Mouse (Mus musculus) forebrain, postnatal 0 days (tissue): ENCODE measurements around the gene Mfsd9. TPM values are rescaled to one million over a fixed set of nuclear protein-coding genes. Genes with fewer than 3 reads are reported as not detected.
A peak's percentile ranks its signal among the peaks of the same experiment; 100 is the strongest.

Experiments
- ATAC-seq: fragments of 200-750 bp; cut with Nextera tagmentation; 2 replicates; pipeline ENCODE4 v1.8.0; 2017; ENCODE audit warnings: mild to moderate bottlenecking, moderate library complexity
- DNase-seq: peaks from one replicate; pipeline ENCODE4 v3.0.0-alpha.2; 2015
- H3K27ac ChIP-seq: fragments of 300-500 bp; sonication (generic); 2 replicates; pipeline ENCODE4 v1.5.1; 2014; ENCODE audit warnings: low read depth, mild to moderate bottlenecking, antibody characterized with exemption, low read length, moderate library complexity, mixed read lengths
- H3K27me3 ChIP-seq: fragments of 300-500 bp; sonication (generic); 2 replicates; pipeline ENCODE4 v1.6.1; 2014; ENCODE audit warnings: mild to moderate bottlenecking, low read length, mixed read lengths; ENCODE audit not compliant: insufficient read depth
- H3K36me3 ChIP-seq: fragments of 300-500 bp; sonication (generic); 2 replicates; pipeline ENCODE4 v1.6.1; 2014; ENCODE audit warnings: mild to moderate bottlenecking, moderate library complexity; ENCODE audit not compliant: insufficient read depth
- H3K4me1 ChIP-seq: fragments of 300-500 bp; sonication (generic); 2 replicates; pipeline ENCODE4 v1.6.1; 2014; ENCODE audit warnings: antibody characterized with exemption; ENCODE audit not compliant: insufficient read depth
- H3K4me2 ChIP-seq: fragments of 300-500 bp; sonication (generic); 2 replicates; pipeline ENCODE4 v1.6.1; 2014; ENCODE audit warnings: low read depth, mild to moderate bottlenecking, moderate library complexity
- H3K4me3 ChIP-seq: fragments of 300-500 bp; sonication (generic); 2 replicates; pipeline ENCODE4 v1.5.1; 2014; ENCODE audit warnings: low read depth, low read length, mixed read lengths
- H3K9ac ChIP-seq: fragments of 300-500 bp; sonication (generic); 2 replicates; pipeline ENCODE4 v1.6.1; 2014; ENCODE audit warnings: mild to moderate bottlenecking
- H3K9me3 ChIP-seq: fragments of 300-500 bp; sonication (generic); 2 replicates; pipeline ENCODE4 v1.6.1; 2016; ENCODE audit warnings: low read length
- CTCF ChIP-seq: sonication (generic); IDR thresholded peaks from 2 replicates; pipeline ENCODE4 v1.5.1; 2016; ENCODE audit warnings: antibody characterized with exemption, control low read depth, low read depth
- WGBS: fragments of 180-500 bp; shearing (Covaris S2); extraction: QIAGEN DNeasy Blood & Tissue Kit; methylation state at CpG from one replicate; pipeline ENCODE4 v1.1.7; 2014; 5-methylcytosine and 5-hydroxymethylcytosine counted together
- polyA plus RNA-seq: library from polyadenylated mRNA; unstranded; fragments of >200 nt; fragmentation: Nextera tagmentation; extraction: Ambion mirVana; gene quantifications from 2 replicates; pipeline ENCODE4 v1.2.1, GENCODE M21; 2015
- total RNA-seq: library from RNA; depleted of rRNA; stranded (reverse); fragments of >200 nt; gene quantifications from 2 replicates; pipeline ENCODE4 v1.2.3, GENCODE M21; 2014

Mfsd9 gene
- total and polyA plus RNA-seq, 2 experiments from 2014 or later = 7.0 to 13.2 TPM

- ATAC-seq (no peak), DNase-seq (no peak)
- H3K9me3 ChIP-seq = no peaks in the 10 kb centered on the region
- 92% methylated on average over 5 of the region's 5 CpGs for WGBS
- H3K4me3 ChIP-seq = no peak overlapping the region
- no peak overlapping the region for H3K27ac ChIP-seq
- TF ChIP-seq CTCF = no peak
- H3K4me1 ChIP-seq = no peaks in the 10 kb centered on the region
- H3K9ac ChIP-seq = no peak overlapping the region
- no peaks in the 10 kb centered on the region for H3K27me3 ChIP-seq
- no peaks in the 10 kb centered on the region for H3K36me3 ChIP-seq
- H3K4me2 ChIP-seq = no peak overlapping the region
Observed at GRCm38 (mm10) chr1:40800908-40801307, 10.4 kb upstream of the Mfsd9 start.

- DNase-seq (no peak), ATAC-seq (no peak)
- H3K36me3 ChIP-seq = no peaks in the 10 kb centered on the region
- H3K9ac ChIP-seq = no peak overlapping the region
- no peak overlapping the region for H3K4me3 ChIP-seq
- no peaks in the 10 kb centered on the region for H3K27me3 ChIP-seq
- H3K27ac ChIP-seq = no peak overlapping the region
- H3K4me1 ChIP-seq = no peaks in the 10 kb centered on the region
- 90% methylated on average over 8 of the region's 8 CpGs for WGBS
- H3K9me3 ChIP-seq = no peaks in the 10 kb centered on the region
- H3K4me2 ChIP-seq = no peak overlapping the region
- no peak for TF ChIP-seq CTCF
Observed at GRCm38 (mm10) chr1:40799121-40799520, 8.6 kb upstream of the Mfsd9 start.

- Histone ChIP-seq H3K36me3 (no peaks in the 10 kb centered on the region), H3K9ac (no peak overlapping the region), H3K9me3 (no peaks in the 10 kb centered on the region), H3K4me1 (no peaks in the 10 kb centered on the region), H3K4me2 (no peak overlapping the region), H3K4me3 (no peak overlapping the region), H3K27me3 (no peaks in the 10 kb centered on the region), H3K27ac (no peak overlapping the region)
- DNase-seq = peak; percentile 75
- 14% methylated on average over 5 of the region's 5 CpGs for WGBS
- peak; percentile 71; the same call in 1 of the 2 replicates for ATAC-seq
- peak; percentile 78 for TF ChIP-seq CTCF
Observed at GRCm38 (mm10) chr1:40797348-40797747, 6.9 kb upstream of the Mfsd9 start.

- Histone ChIP-seq H3K4me2 (no peak overlapping the region), H3K9me3 (no peaks in the 10 kb centered on the region), H3K27ac (no peak overlapping the region), H3K27me3 (no peaks in the 10 kb centered on the region), H3K4me1 (peaks cover 5% of the 10 kb centered on the region; the same call in 1 of the 2 replicates), H3K9ac (no peak overlapping the region), H3K36me3 (no peaks in the 10 kb centered on the region), H3K4me3 (no peak overlapping the region)
- ATAC-seq = no peak
- WGBS = 100% methylated on average over 1 of the region's 1 CpGs
- no peak for DNase-seq
- no peak for TF ChIP-seq CTCF
Observed at GRCm38 (mm10) chr1:40795508-40795907, 5.0 kb upstream of the Mfsd9 start.

GRCm38 (mm10) chr1:40789666-40790233 is 737 bp downstream of the Mfsd9 start:
- no peak for TF ChIP-seq CTCF
- peak; percentile 55 for DNase-seq
- H3K27ac ChIP-seq = peak overlapping the region; percentile 51; the same call in 1 of the 2 replicates

GRCm38 (mm10) chr1:40788956-40789355 is 1.5 kb downstream of the Mfsd9 start:
- H3K36me3 ChIP-seq = peaks cover 9% of the 10 kb centered on the region
- no peak overlapping the region for H3K4me3 ChIP-seq
- H3K9me3 ChIP-seq = no peaks in the 10 kb centered on the region
- H3K4me1 ChIP-seq = peaks cover 5% of the 10 kb centered on the region; the same call in 1 of the 2 replicates
- peak overlapping the region; percentile 72 for H3K27ac ChIP-seq
- peak; percentile 73 for ATAC-seq
- no peak overlapping the region for H3K9ac ChIP-seq
- no peak for TF ChIP-seq CTCF
- WGBS = 57% methylated on average over 6 of the region's 6 CpGs
- peak overlapping the region; percentile 64; the same call in 1 of the 2 replicates for H3K4me2 ChIP-seq
- H3K27me3 ChIP-seq = no peaks in the 10 kb centered on the region
- DNase-seq = peak; percentile 73

More at GRCm38 (mm10) chr1:40789666-40790233, 737 bp downstream of the Mfsd9 start:
- Histone ChIP-seq H3K4me1 (peaks cover 5% of the 10 kb centered on the region; the same call in 1 of the 2 replicates), H3K9me3 (no peaks in the 10 kb centered on the region), H3K27me3 (no peaks in the 10 kb centered on the region), H3K4me2 (peak overlapping the region; percentile 64), H3K9ac (peak overlapping the region; percentile 57; the same call in 1 of the 2 replicates), H3K4me3 (peak overlapping the region; percentile 55), H3K36me3 (peaks cover 3% of the 10 kb centered on the region; the same call in 1 of the 2 replicates)
- peak; percentile 44 for ATAC-seq
- 7% methylated on average over 5 of the region's 5 CpGs for WGBS

GRCm38 (mm10) chr1:40785876-40786445 is 4.5 kb downstream of the Mfsd9 start:
- ATAC-seq (no peak), DNase-seq (no peak)
- no peak overlapping the region for H3K4me2 ChIP-seq
- no peak overlapping the region for H3K27ac ChIP-seq
- H3K9me3 ChIP-seq = no peaks in the 10 kb centered on the region
- H3K9ac ChIP-seq = no peak overlapping the region
- peaks cover 2% of the 10 kb centered on the region; the same call in 1 of the 2 replicates for H3K4me1 ChIP-seq
- peaks cover 19% of the 10 kb centered on the region for H3K36me3 ChIP-seq
- WGBS = 90% methylated on average over 11 of the region's 11 CpGs
- TF ChIP-seq CTCF = no peak
- no peaks in the 10 kb centered on the region for H3K27me3 ChIP-seq
- H3K4me3 ChIP-seq = no peak overlapping the region
